Mouse (Mus musculus): Measurements from ENCODE around the gene Tmem82.
"Not testable (repeated sequence)": the region's sequence is repeated elsewhere in the genome, so short reads cannot be mapped to it uniquely, and the experiment has no call there.

The Tmem82 gene

DNA sequence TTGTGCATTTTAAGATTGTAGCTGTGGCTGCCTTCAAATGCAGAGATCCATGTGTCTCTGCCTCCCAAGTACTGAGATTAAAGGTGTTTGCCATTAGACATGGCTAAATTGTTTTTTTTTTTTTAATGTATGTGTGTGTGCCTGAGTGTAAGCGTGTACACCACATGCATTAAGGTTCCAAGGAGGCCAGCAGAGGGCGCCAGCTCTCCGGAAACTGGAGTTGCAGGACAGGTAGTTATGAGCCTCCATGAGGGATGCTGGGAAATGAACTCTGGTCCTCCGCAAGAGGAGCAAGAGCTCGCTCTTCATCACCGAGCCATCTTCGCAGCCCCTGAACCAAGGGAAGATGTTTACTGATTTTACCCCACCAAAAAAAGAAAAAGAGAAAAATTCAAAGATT is 41.6 kb downstream of the Tmem82 start:
- no peak for DNase-seq (ENCODE audit: low read depth, low spot score)

DNA sequence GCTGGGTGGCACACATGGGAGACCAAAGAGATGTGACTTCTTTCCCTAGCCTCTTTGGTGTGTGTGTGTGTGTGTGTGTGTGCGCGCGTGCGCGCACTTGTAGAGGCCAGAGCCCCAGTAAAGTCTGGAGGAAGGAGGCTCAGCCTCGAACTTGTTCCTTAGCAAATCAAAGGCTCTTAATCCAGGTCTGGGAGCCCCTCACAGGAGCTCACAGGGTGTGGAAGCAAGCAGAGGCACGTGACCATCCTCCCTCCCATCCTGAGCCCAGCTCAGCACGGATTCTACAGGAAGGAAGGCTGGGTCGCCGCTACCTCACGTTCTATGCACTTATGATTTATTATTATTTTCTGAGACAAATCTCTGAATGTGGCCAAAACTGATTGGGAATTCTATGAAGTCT is 42.0 kb downstream of the Tmem82 start:
- no peak for DNase-seq (ENCODE audit: low read depth, low spot score)

DNA sequence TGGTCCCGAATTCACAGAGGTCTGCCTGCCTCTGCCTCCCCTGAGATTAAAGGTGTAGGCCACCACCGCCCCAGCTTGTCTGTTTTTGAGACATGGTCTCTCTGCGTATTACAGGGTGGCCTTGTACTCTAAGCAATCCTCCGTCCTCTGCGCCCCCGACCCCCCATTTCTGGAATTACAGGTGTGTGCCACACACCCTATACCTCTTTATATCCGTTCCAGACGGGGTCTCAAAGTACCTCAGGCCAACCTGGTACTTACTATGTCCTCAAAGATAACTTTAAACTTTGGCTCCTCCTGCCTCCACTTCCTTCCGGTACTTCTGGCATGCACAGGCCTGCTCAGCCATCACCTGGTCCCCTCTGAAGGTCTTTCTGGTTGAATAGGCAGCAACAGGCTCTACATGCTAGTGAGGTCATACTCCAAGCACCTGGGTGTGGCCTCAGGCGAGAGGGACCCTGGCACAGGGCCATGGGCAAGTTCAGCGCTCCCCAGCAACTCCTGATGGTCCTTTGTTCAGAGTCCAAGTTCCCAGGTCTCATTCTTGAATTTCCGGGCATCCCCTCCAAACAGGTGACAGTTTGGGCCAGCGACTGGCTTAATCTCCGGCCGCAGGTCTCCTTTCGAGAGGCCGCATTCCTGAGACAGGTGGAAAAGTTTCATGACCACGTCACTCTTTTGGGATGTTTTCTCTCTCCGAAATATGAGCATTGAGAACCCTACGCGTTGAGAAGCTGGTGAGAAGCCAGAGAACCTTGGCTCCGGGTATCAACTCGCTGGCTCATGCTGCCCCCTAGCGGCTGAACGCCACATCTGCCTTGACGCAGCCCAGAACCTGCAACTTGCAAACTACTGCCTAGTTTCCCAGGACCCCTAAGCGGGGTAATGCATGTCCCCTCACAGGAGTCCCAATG is 43.4 kb downstream of the Tmem82 start:
- DNase-seq (ENCODE audit: low read depth, low spot score), result peak; percentile 42

DNA sequence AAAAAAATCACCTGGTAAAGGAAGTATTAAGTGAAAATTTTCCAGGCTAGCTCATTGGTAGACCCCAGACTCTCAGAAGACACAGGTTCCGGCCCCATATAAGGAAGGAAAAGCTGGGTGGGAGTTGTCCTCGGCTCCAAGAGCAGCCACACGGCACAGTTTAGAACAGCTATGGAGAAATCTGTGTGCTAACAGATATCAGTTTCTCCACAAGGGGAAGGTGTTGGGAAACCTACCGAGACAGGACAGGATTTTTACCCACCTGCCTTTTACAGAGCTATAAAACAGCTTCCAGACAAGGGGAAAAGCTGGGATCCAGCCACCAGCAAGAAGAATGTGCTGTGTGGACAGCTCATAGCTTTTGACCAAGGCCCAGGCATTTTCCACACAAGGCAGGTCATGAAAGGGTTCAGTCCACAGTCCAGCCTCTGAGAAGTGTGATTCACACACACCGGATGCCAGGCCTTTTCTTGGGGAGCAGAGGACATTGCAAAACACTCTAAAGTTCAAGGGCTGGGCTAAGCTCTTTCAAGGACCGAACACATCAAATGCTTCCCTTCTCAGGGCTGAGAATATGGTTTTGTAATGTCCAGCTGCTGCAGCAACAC is 45.0 kb downstream of the Tmem82 start:
- no peak for DNase-seq (ENCODE audit: low read depth, low spot score)

DNA sequence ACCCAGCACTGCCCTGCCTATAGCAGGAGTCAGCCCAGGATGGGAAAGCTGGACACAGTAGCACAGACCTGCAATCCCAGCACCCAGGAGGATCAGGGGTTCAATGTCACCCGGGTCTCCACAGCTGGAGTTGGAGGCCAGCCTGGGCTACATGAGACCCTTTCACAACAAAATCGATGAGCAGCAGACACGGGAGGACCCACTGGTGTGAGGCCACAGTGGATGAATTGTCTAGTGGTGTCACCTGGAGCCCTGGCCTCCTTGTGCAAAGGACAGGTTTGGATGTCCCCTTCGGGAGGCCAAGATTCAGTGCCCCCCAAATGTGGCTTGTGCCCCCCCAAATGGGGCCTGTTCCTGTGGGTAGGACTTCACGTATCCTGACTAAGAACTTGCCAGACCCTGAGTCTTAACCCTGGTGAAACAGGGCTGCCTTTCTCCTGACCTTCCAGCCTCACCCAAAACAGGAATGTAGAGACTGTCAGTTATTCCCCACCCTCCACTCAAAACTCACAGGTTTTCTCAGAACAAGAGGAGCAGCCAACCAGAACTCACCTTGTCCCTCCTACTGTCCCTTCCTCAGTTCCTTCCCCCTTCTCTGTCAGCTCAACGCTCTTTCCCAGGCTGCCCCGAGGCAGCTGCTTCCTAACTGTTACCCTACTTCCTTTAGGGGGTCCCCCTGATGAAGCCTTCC is 45.6 kb downstream of the Tmem82 start:
- no peak for DNase-seq (ENCODE audit: low read depth, low spot score)

DNA sequence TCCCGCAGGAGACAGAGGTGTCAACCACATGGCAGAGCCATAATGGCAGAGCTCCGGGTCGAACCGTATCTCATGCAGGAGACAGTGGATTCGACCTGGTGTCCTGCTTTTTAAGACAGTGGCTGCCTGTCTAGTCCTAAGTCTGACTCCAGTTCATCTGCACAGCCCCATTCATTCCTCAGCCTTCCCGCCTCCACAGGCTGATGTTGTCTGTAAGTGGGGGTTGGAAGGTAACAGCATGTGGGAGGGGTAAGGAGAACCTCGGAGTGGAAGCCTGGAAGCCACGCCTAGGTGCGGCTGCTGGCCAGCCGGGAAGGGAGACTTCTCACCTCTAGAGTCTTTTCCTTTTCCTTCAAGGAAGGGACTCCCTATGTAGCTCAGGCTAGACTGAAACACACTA is 46.5 kb downstream of the Tmem82 start:
- DNase-seq (ENCODE audit: low read depth, low spot score), result no peak

DNA sequence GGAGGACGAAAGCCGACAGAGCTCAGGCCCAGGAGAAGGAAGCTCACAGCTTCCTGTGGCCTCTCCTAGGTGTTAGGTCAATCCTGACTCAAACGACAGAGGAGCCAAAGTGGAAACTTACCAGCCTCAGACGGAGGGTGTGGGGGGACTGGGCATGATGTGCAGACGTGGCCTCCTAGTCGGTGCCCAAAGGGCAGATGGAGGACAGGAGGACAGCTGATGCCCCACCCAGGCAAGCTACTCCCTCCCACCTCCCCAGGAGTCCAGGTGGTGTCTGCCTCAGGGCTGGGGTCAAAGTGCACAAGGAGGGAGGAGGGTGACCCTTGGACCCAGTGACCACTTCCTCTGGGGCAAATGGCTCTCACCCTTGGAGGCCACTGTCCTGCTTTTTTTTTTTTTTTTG is 47.1 kb downstream of the Tmem82 start:
- no peak for DNase-seq (ENCODE audit: low read depth, low spot score)

DNA sequence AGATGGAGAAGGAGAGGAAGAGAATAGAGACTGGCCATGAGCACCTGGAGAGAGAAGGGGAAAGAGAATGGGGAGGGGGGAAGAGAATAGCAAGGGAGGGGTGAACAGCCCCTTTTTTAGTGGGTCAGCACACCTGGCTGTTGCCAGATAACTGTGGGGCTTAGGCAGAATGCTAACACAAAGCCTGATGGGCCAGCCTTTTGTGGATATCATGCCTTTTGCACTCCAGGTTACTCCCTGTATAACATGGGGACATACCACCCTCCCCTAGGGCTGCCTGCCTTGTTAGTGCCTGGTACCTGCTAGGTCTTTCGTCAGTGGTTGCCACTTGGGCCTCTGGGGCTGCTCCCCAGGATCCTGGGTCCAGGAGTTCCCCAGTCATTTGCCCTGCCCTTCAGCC is 47.6 kb downstream of the Tmem82 start:
- DNase-seq (ENCODE audit: low read depth, low spot score), result no peak

DNA sequence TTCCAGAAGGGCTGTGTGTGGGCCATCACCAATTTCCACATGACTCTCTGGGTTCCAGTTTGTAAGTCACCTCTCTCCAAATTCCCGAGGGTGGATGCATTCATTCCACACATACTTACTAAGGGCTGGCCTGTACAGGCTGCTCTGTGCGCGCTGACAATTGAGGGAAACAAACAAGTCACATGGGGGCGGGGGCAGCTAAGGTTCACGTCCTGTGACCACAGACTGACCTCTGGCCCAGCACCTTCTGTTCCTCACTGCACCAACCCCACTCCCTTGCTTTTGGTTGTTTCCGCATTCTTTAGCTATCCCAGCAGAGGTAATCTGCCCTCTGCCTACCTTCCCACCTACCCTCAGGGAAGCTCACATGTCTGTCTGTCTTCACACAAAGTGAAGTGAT is 48.4 kb downstream of the Tmem82 start:
- no peak for DNase-seq (ENCODE audit: low read depth, low spot score)

DNA sequence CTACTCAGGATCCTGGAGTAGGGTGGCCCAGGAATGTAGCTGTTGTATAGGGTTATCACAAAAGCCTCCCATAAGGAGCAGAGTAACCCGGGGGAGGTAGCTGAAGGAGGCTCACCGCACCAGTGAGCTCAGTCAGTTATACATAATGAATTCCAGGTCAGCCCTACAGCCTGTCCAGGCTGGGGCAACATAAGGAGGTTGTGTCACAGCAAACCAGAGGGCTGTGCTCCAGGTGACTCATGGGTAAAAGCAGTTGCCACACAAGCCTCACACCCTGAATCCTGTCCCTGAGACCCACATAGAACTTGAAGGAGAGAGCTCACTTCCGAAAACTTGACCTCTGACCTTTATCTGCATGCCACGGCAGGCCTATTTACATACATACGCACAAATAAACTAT is 49.5 kb downstream of the Tmem82 start:
- DNase-seq (ENCODE audit: low read depth, low spot score), result no peak

DNA sequence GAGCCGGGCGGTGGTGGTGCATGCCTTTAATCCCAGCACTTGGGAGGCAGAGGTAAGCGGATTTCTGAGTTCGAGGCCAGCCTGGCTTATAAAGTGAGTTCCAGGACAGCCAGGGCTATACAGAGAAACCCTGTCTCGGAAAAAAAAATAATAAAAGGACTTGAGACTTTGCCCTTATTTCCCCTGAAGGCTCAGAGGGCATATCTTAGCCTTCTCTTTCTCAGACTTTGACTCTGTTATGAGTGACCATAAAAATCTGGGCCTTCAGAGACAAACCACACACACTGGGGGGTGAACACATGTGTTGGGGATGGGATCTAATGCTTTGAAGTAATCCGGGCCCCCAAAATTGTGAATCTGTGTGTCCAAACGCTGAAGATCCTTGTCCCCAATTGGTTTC is 51.3 kb downstream of the Tmem82 start:
- DNase-seq (ENCODE audit: low read depth, low spot score), result not testable (repeated sequence)

DNA sequence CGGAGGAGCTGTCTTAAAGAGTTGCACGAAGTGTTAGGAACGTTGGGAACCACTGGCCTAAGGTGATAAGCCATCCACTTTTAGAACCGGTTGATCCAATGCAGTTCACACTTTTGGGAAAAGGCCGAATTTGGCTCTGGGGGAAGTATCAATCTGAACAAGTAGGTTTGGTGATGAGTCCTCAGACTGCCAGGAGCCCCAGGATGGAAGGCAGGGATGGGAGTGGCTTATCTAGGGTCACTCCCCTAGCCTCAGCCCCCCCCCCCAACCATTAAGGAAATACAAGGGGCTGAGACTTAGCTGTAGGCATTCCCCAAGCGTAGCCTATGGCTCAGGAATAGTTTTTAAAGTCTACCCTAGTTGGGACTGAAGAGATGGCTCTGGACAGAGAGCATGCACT is 52.2 kb downstream of the Tmem82 start:
- no peak for DNase-seq (ENCODE audit: low read depth, low spot score)

DNA sequence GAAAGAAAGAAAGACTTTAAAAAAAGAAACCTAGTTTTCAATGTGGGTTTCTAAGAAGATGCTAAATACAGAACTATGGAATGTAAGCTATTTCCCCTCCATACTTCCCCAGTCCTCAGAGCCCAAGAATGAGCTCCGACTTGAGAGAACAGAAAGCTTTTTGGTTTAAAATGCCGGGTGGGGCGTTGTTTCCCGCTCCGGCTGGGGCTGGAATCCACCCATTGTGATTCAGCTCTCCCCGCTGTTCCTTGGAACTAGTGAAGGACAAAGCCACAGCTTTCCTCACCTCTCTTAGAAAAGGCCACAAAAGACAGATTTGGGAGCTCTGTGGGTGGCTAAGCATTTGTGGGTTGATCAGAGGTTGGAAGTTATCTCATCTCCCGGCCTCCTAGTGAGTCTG is 53.1 kb downstream of the Tmem82 start:
- no peak for DNase-seq (ENCODE audit: low read depth, low spot score)

DNA sequence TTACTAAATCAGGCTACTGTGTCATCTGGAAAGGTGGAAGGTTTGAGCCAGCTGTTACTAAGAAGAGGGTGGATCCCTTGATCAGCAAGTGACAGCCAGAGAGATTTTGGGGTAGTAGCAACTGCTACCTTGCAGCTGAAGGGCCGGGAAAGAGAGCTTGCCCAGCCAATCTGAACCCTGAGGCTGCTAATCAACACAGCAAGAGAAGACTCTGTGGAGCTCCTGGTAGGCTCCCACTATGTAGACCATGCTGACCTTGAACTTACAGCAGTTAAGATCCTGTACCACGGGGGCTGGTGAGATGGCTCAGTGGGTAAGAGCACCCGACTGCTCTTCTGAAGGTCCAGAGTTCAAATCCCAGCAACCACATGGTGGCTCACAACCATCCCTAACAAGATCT is 53.8 kb downstream of the Tmem82 start:
- no peak for DNase-seq (ENCODE audit: low read depth, low spot score)

DNA sequence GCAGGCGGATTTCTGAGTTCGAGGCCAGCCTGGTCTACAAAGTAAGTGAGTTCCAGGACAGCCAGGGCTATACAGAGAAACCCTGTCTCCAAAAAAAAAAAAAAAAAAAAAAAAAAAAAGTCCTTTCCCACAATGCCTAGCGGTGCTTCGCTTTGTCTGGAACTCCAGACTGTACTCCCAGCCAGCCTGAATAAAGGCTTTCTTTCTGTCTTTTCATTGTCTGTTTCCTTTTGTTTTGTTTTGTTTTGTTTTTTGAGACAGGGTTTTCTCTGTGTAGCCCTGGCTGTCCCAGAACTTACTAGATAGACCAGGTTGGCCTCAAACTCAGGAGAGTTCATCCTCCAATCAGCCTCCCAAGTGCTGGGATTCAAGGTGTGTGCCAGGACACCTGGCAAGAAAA is 54.2 kb downstream of the Tmem82 start:
- no peak for DNase-seq (ENCODE audit: low read depth, low spot score)
